Mouse (Mus musculus) heart, postnatal 0 days (tissue): ENCODE measurements around the gene Tmem176a. TPM values are rescaled to one million over a fixed set of nuclear protein-coding genes. Genes with fewer than 3 reads are reported as not detected.

Experiments
- ATAC-seq: fragments of 200-750 bp; cut with Nextera tagmentation; 2 replicates; pipeline ENCODE4 v1.8.0; 2017; ENCODE audit warnings: low read depth, moderate number of reproducible peaks, moderate library complexity; ENCODE audit not compliant: insufficient read depth
- DNase-seq: peaks from one replicate; pipeline ENCODE4 v3.0.0-alpha.2; 2016; ENCODE audit warnings: low spot score
- H3K27ac ChIP-seq: fragments of 300-500 bp; sonication (generic); 2 replicates; pipeline ENCODE4 v1.5.1; 2014; ENCODE audit warnings: low read depth, mild to moderate bottlenecking
- H3K27me3 ChIP-seq: fragments of 300-500 bp; sonication (generic); 2 replicates; pipeline ENCODE4 v1.6.1; 2014; ENCODE audit warnings: low read length, mixed read lengths; ENCODE audit not compliant: control insufficient read depth, insufficient read depth
- H3K36me3 ChIP-seq: fragments of 300-500 bp; sonication (generic); replicated peaks from 2 replicates; pipeline ENCODE4 v1.6.1; 2014; ENCODE audit warnings: low read length, mixed read lengths; ENCODE audit not compliant: control insufficient read depth, insufficient read depth
- H3K4me1 ChIP-seq: fragments of 300-500 bp; sonication (generic); 2 replicates; pipeline ENCODE4 v1.6.1; 2014; ENCODE audit warnings: antibody characterized with exemption; ENCODE audit not compliant: control insufficient read depth, insufficient read depth
- H3K4me2 ChIP-seq: fragments of 300-500 bp; sonication (generic); 2 replicates; pipeline ENCODE4 v1.6.1; 2014; ENCODE audit warnings: low read depth, mild to moderate bottlenecking, low read length, moderate library complexity
- H3K4me3 ChIP-seq: fragments of 300-500 bp; sonication (generic); 2 replicates; pipeline ENCODE4 v1.5.1; 2014; ENCODE audit warnings: low read depth, low read length
- H3K9ac ChIP-seq: fragments of 300-500 bp; sonication (generic); replicated peaks from 2 replicates; pipeline ENCODE4 v1.6.1; 2014; ENCODE audit warnings: low read depth, low read length, mixed read lengths
- H3K9me3 ChIP-seq: fragments of 300-500 bp; sonication (generic); replicated peaks from 2 replicates; pipeline ENCODE4 v1.6.1; 2016; ENCODE audit warnings: low read length; ENCODE audit not compliant: control insufficient read depth
- CTCF ChIP-seq: IDR thresholded peaks from 2 replicates; pipeline ENCODE4 v1.5.1; 2016; ENCODE audit warnings: antibody characterized with exemption, control low read depth, low read depth
- EP300 ChIP-seq: IDR thresholded peaks from 2 replicates; pipeline ENCODE4 v1.6.1; 2016; ENCODE audit warnings: antibody characterized with exemption, low read depth
- WGBS: fragments of 180-500 bp; shearing (Covaris S2); extraction: QIAGEN DNeasy Blood & Tissue Kit; methylation state at CpG from one replicate; pipeline ENCODE4 v1.1.7; 2014; 5-methylcytosine and 5-hydroxymethylcytosine counted together
- polyA plus RNA-seq: library from polyadenylated mRNA; unstranded; fragments of >200 nt; fragmentation: Nextera tagmentation; extraction: Ambion mirVana; gene quantifications from 2 replicates; pipeline ENCODE4 v1.2.1, GENCODE M21; 2015
- total RNA-seq: library from RNA; depleted of rRNA; stranded (reverse); fragments of >200 nt; gene quantifications from 2 replicates; pipeline ENCODE4 v1.2.3, GENCODE M21; 2014; ENCODE audit warnings: low replicate concordance

Tmem176a gene
- total and polyA plus RNA-seq, 2 experiments from 2014 or later = 53.4 to 54.2 TPM

- Histone ChIP-seq H3K27me3 (no peaks in the 10 kb centered on the region), H3K36me3 (no peaks in the 10 kb centered on the region), H3K9ac (no peak within 1 kb of the TSS), H3K4me2 (no peak within 1 kb of the TSS), H3K4me1 (no peaks in the 10 kb centered on the region), H3K27ac (no peak within 1 kb of the TSS), H3K9me3 (no peaks in the 10 kb centered on the region), H3K4me3 (no peak within 1 kb of the TSS)
- no peak for TF ChIP-seq EP300
- no peak for TF ChIP-seq CTCF
- DNase-seq (no peak), ATAC-seq (no peak)
- WGBS = 71% methylated on average over 5 of the region's 5 CpGs
Observed at GRCm38 (mm10) chr6:48872596-48872995, 31.9 kb downstream of the Tmem176a start, which contains the start of gene Aoc1. Aoc1 (plus strand) TSS chr6:48872896.

- H3K36me3 ChIP-seq = no peaks in the 10 kb centered on the region
- H3K4me2 ChIP-seq = no peak overlapping the region
- WGBS = 75% methylated on average over 4 of the region's 4 CpGs
- no peaks in the 10 kb centered on the region for H3K27me3 ChIP-seq
- TF ChIP-seq EP300 = no peak
- no peak for TF ChIP-seq CTCF
- no peaks in the 10 kb centered on the region for H3K9me3 ChIP-seq
- ATAC-seq = no peak
- no peaks in the 10 kb centered on the region for H3K4me1 ChIP-seq
- no peak overlapping the region for H3K27ac ChIP-seq
- no peak overlapping the region for H3K9ac ChIP-seq
- DNase-seq = no peak
- H3K4me3 ChIP-seq = no peak overlapping the region
Observed at GRCm38 (mm10) chr6:48874576-48874975, 33.9 kb downstream of the Tmem176a start.

GRCm38 (mm10) chr6:48875515-48875914 lies 34.8 kb downstream of the Tmem176a start:
- no peak overlapping the region for H3K9ac ChIP-seq
- H3K4me3 ChIP-seq = no peak overlapping the region
- H3K36me3 ChIP-seq = no peaks in the 10 kb centered on the region
- no peak overlapping the region for H3K27ac ChIP-seq
- ATAC-seq = no peak
- 73% methylated on average over 6 of the region's 6 CpGs for WGBS
- no peak overlapping the region for H3K4me2 ChIP-seq
- TF ChIP-seq CTCF (no peak), EP300 (no peak)
- no peak for DNase-seq
- no peaks in the 10 kb centered on the region for H3K27me3 ChIP-seq
- H3K9me3 ChIP-seq = no peaks in the 10 kb centered on the region
- H3K4me1 ChIP-seq = no peaks in the 10 kb centered on the region

DNA sequence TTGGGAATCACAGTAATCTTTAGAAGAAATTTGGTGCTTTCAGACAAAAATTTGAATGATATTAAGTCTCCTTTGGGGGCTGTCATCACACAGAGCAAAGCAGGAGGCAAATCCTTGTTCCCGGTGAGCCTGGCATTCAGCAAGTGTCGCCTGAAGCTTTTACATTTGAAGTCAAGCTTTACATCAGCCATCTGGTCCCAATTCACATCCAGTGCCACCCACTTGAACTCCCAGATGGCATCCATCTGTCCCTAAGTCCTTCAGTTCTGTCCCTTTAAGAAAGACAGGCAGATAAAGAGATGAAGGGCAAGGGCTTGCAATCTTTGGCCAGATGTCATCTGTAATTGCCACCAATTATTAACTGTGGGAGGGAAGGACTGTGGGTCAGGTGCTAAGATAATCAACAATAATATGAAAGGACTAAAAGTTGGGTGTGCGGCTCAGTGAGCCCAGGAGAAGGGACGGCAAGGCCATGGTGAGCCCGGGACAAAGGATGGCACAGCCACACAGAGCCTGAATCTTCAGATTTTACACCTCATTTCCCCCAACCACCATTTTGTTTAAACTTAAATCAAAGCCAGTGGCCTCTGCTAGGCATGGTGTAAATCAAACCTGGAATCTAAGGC lies 35.9 kb downstream of the Tmem176a start:
- Histone ChIP-seq H3K4me2 (no peak overlapping the region), H3K4me1 (no peaks in the 10 kb centered on the region), H3K36me3 (no peaks in the 10 kb centered on the region), H3K9ac (no peak overlapping the region), H3K9me3 (no peaks in the 10 kb centered on the region), H3K27me3 (no peaks in the 10 kb centered on the region), H3K4me3 (no peak overlapping the region), H3K27ac (no peak overlapping the region)
- ATAC-seq (no peak), DNase-seq (no peak)
- 74% methylated on average over 5 of the region's 5 CpGs for WGBS
- no peak for TF ChIP-seq EP300

DNA sequence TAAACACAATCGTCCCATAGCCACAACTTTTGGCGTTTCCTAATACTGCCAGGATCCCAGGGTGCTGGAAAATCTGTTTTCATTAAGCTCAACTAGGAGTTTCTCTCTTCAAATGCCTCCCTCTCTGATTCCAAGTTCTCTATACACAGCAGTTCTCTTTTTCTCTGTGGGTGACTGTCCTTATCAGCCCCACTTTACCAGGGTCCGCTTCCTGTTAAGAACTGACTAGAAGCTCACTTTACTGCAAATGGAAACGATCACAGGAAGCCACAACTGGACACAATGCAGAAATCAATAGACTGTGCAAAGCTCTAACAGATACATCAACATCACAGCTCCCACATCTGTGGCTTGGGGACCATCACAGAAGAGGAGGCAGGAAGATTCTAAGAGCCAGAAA lies 53.5 kb downstream of the Tmem176a start:
- no peaks in the 10 kb centered on the region for H3K27me3 ChIP-seq
- H3K4me3 ChIP-seq = no peak overlapping the region

More for the DNA sequence above, 53.5 kb downstream of the Tmem176a start:
- DNase-seq (no peak), ATAC-seq (no peak)
- Histone ChIP-seq H3K9me3 (no peaks in the 10 kb centered on the region), H3K4me1 (no peaks in the 10 kb centered on the region), H3K27ac (no peak overlapping the region), H3K4me2 (no peak overlapping the region), H3K36me3 (no peaks in the 10 kb centered on the region), H3K9ac (no peak overlapping the region)
- no peak for TF ChIP-seq CTCF
- no peak for TF ChIP-seq EP300
- WGBS = 48% methylated on average over 4 of the region's 4 CpGs
